Mouse (Mus musculus) MEL (cell line): ENCODE results near the gene Rilpl1.

ENCODE experiments used
- CTCF ChIP-seq, 3 experiments: IDR thresholded peaks in 2 of 3; conservative IDR thresholded peaks in 1 of 3; 2 replicates each; pipeline ENCODE4 v1.5.1; 2011 to 2012; ENCODE audit warnings: low read length in 3 of 3, low read depth in 2 of 3, mild to moderate bottlenecking in 2 of 3, improper control_type of control experiment in 1 of 3, inconsistent platforms in 1 of 3, mixed read lengths in 1 of 3, moderate library complexity in 1 of 3; ENCODE audit not compliant: control insufficient read depth in 1 of 3, insufficient read depth in 1 of 3, poor library complexity in 1 of 3, severe bottlenecking in 1 of 3
- E2F4 ChIP-seq: IDR thresholded peaks from 2 replicates; pipeline ENCODE4 v1.6.1; 2011; ENCODE audit warnings: low read depth, low read length, improper control_type of control experiment, borderline replicate concordance
- KAT2A ChIP-seq: conservative IDR thresholded peaks from 2 replicates; pipeline ENCODE4 v1.6.1; 2012; ENCODE audit warnings: low read depth, low read length, improper control_type of control experiment, inconsistent platforms
- POLR2A ChIP-seq, 2 experiments: IDR thresholded peaks; 2 replicates each; pipeline ENCODE4 v1.6.1; 2011 to 2012; ENCODE audit warnings: low read length in 2 of 2, mild to moderate bottlenecking in 2 of 2, control low read depth in 1 of 2, improper control_type of control experiment in 1 of 2, low read depth in 1 of 2, moderate library complexity in 1 of 2; ENCODE audit not compliant: control insufficient read depth in 1 of 2, insufficient read depth in 1 of 2, poor library complexity in 1 of 2
- POLR2AphosphoS2 ChIP-seq: IDR thresholded peaks from 2 replicates; pipeline ENCODE4 v1.6.1; 2011; ENCODE audit warnings: low read length, improper control_type of control experiment

DNA sequence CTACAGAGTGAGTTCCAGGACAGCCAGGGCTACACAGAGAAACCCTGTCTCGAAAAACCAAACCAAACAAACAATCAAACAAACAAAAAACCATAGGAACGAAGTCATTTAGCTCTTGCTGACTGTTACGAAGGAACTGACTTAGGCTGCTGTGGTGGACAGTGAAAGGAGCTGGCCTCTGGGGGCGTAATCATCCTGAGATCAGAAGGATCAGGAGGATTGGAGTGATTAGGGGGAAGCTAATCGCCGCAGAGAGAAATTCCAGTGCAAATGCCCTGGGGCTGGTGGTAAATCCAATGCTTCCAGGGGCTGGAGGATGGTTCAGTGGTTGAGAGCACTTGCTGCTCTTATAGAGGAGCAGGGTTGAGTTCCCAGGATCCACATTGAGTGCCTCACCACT lies 22.4 kb upstream of the Rilpl1 start:
- TF ChIP-seq E2F4 (no peak), POLR2AphosphoS2 (no peak), POLR2A (IDR thresholded peaks at IDR 0.05; ENCODE audit: control insufficient read depth in 1 of 2, insufficient read depth in 1 of 2, low read depth in 1 of 2, low read length in 2 of 2, poor library complexity in 1 of 2) (no peak), CTCF (IDR thresholded peaks at IDR 0.05 in 2 of 3, conservative IDR thresholded peaks at IDR 0.05 in 1 of 3; ENCODE audit: control insufficient read depth in 1 of 3, insufficient read depth in 1 of 3, low read depth in 2 of 3, low read length in 3 of 3, poor library complexity in 1 of 3, severe bottlenecking in 1 of 3) (no peak), KAT2A (no peak)
